Mouse (Mus musculus): Measurements from ENCODE around the gene Rpl18a. TPM values are rescaled to one million over a fixed set of nuclear protein-coding genes. Genes with fewer than 3 reads are reported as not detected.

Gene Rpl18a
- 1,000 to 10,000 TPM; 1,308 to 1,488 TPM for total RNA-seq (2023)

DNA sequence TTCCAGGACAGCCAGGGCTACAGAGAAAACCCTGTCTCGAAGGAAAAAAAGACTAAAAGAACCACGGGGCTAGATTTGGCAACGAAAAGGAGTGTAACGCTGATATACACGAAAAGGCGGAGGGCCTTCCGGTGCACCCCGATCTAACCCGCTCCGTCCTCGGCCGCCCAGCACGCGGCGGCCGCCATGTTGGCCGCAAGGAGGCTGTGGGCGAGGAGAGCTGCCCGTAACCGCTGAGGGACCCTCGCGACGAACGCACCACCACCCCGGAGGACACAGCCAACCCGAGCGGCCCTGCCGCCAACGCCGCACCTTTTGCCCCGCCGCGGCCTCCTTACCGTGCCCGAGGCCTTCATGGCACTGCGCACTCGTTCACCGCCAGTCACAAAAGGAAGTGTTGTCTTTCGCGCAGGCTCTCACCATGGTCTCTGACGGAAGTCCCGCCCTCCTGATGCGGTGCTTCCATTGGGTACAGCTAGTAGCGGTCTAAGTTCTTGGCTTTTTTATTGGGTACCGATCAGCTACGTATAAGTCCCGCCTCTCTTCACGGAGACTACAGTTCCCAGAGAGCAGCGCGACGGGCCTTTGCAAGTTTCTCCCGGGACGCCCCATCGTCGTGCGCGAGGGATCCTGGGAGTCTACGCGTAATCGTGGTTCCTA lies at the start of gene Rpl18a:
Rpl18a (minus strand) TSS at position 392 of the 660 bp plus-strand sequence.

DNA sequence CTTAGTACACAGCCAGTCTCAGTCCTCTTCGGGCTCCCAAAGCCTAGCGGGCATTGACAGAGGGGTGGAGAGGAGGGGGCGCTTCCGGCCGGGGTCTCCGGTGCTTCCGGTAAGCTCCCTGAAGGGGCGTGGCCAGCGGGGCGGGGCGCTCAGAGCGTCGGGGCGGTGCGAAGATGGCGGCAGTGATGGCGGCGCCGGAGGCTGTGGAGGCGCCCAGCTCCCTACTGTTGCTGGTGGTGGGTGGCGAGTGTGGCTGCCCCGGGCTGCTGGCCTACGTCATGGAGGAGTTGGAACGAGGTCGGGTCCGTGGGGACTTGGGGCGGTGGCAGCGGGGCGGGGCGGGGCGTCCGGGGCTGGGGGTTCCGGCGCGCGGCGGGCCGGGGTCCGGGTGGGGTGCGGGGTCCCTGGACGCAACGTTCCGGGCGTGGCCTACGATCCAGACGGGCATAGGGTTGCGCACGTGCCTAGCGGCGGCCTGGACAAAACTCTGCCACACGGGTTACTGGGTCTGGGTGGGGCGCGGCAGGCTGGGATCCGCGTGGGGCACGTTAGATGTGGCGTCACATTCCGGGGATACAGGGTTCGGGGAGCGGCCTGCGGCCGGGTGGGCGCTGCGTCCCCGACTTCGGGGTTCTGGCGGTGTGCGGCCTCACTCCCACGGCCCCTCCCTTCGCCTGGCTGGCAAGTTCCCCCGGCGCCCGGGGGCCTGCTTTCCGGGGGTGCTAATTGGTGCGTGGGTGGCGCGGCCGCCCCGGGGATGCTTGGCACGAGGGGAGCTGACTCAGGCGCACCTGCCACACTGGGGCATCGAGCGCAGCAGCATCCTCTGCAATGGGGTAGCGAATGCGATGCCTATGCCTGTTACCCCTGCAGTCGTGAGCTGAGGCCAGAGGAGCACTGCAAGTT lies 8.9 kb upstream of the Rpl18a start, which contains the start of gene Map1s:
Map1s (plus strand) TSS at position 102 of the 906 bp plus-strand sequence.

DNA sequence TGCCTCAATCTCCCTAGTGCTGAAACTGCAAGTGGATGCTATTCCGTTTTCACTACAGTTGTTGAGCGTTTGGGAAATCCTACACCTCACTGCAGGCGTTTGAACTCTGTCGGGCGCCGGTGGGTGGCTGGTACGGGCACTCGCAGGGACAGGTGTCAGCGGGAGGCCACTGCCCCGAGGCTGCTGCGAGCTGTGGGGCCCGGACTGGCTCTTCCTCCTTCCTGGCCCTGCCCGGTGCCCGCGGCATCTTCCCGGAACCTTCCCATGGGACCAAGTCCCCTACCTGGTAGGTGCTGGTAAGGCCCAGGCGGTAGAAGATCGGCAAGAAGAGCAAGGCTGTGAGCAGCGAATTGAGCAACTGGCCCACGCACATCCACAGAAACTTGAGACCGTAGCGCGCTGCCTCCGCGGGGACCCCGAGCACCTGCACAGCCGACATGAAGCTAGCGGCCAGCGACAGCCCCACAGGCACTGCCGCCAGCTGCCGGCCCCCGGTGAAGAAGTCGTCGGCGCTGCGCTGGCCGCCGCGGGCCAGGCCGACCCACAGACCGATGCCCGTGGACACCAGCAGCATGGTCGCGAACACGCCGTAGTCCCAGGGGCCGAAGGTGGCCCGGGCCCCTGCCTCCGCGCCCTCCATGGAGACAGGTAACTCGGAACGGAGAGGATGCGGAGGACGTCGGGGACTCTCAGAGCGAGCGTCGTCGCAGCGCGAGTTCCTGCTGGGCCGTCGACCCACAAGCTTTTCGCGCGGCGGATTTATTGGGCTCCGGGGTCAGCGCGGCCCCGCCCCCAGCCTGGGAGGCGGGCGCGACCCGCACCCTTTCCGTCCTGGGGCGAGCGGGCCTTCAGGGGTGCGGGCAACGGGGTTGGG lies 5.0 kb downstream of the Rpl18a start, which contains the start of gene Slc5a5:
Slc5a5 (minus strand) TSS at position 736 of the 874 bp plus-strand sequence.

DNA sequence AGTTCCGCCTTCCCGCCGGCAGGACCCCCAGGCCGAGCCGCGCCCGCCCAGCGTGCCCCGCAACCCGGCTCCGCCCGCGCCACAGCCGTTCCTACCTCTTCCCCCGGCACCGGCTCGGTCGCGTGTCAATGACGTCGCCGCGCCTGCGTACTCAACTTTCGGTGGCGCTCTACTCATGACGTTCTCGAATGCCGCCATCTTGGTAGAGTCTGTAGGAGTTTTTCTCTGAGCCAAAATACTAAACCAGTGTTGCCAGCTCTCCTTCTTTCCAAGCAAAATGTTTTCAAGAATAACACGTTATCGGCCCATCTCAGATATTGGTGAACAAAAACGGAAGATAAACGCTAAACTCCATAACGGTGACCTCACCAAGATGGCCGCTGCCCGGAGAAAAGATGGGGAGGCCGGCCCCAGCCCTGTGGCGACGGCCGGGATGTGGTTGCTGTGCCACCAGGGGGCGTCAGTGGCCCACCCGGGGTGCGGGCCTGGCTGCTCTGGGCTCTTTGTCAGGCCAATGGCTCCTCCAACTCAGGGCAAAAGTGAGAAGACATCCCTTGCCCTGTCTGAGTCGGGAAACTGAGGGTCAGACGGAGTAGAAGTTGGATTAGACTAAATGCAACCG lies 23.7 kb downstream of the Rpl18a start, which contains the start of gene Ccdc124:
Ccdc124 (minus strand) TSS at position 572 of the 622 bp plus-strand sequence.

DNA sequence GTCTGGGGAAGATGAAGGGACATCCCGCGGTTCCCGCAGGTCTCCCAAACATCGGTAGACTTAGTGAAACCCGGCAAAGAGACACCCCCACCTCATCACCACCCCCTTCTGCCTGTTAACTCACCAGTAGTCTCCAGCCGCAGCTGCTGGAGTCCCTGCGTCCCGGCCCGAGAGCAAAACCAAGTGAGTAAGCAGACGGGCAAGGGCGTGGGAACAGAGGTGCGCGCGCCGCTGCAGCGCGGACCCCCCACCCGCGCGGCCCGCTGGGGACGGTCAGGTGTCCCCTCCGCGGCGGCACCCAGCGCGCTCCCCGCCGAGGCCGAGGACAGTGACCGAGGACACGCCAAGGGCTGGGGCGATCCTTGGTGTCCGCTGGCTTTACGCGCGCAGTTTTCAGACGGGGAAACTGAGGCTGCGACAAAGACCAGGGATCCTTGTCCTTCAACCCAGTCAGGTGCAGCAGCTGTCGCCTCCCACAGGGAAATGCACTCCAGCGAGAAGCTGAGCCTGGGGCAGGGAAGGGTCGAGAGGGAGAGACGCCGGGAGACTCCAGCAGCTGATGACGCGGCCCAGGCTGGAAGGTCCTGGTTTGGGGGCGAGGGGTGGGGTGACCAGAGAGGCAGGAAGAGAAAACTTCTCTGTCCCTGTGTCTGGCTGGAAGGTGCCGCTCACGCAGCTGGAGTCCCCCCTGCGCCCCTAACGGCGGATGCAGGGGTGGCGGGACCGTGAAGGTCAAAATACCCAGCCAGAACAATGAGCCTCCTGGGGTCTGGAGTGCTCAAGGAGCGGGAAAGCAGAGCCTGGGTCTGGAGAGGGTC lies 34.2 kb downstream of the Rpl18a start, which contains the start of gene Kcnn1:
Kcnn1 (minus strand) TSS at position 435 of the 818 bp plus-strand sequence.

Other genes starting within 250 kb of the Rpl18a start
- 1 to 10 TPM; 2.9 to 3.7 TPM for gene Pgpep1, start 237.0 kb downstream of the Rpl18a start, total RNA-seq (2023)
- gene Lsm4, start 224.2 kb downstream of the Rpl18a start, total RNA-seq (2023): 10 to 100 TPM; 45.3 to 47.9 TPM
- 100 to 1,000 TPM; 528 to 702 TPM for gene Jund, start 198.5 kb downstream of the Rpl18a start, total RNA-seq (2023)
- gene Iqcn, start 194.0 kb downstream of the Rpl18a start, total RNA-seq (2023): 1 to 10 TPM; 3.2 to 5.3 TPM
- gene Gm3336, start 178.9 kb downstream of the Rpl18a start, total RNA-seq (2023): under 1 TPM in 1 of 2 experiments, not detected in 1; 0.33 TPM
- gene Pde4c, start 173.7 kb downstream of the Rpl18a start, total RNA-seq (2023): under 1 TPM; 0.62 to 0.80 TPM
- 1 to 10 TPM; 2.4 to 4.8 TPM for gene Rab3a, start 142.7 kb downstream of the Rpl18a start, total RNA-seq (2023)
- gene Mpv17l2, start 136.5 kb downstream of the Rpl18a start, total RNA-seq (2023): 10 to 100 TPM; 16.8 to 19.4 TPM
- 10 to 100 TPM; 20.1 to 20.5 TPM for gene Pik3r2, start 120.7 kb downstream of the Rpl18a start, total RNA-seq (2023)
- gene Mast3, start 92.4 kb downstream of the Rpl18a start, total RNA-seq (2023): 100 to 1,000 TPM; 165 to 179 TPM
- 1 to 10 TPM in 1 of 2 experiments, under 1 TPM in 1; 0.31 to 1.4 TPM for gene Il12rb1, start 89.0 kb downstream of the Rpl18a start, total RNA-seq (2023)
- 10 to 100 TPM; 11.8 to 12.8 TPM for gene Arrdc2, start 57.7 kb downstream of the Rpl18a start, total RNA-seq (2023)
- under 1 TPM in 1 of 2 experiments, not detected in 1; 0.20 TPM for gene Kcnn1, start 34.2 kb downstream of the Rpl18a start, total RNA-seq (2023)
- gene Ccdc124, start 23.5 kb downstream of the Rpl18a start, total RNA-seq (2023): 10 to 100 TPM; 31.4 to 33.4 TPM
- gene Slc5a5, start 4.7 kb downstream of the Rpl18a start, total RNA-seq (2023): not detected
- 10 to 100 TPM; 28.5 to 40.1 TPM for gene Map1s, start 8.5 kb upstream of the Rpl18a start, total RNA-seq (2023)

All from neutrophil, adult 59 days (primary cell).